Mouse (Mus musculus) testis, adult 2 months (tissue): ENCODE results near the gene Alad. TPM values are rescaled to one million over a fixed set of nuclear protein-coding genes. Genes with fewer than 3 reads are reported as not detected.

Experiments
- H3K27ac ChIP-seq: fragments of 200-500 bp; 2 replicates; pipeline ENCODE4 v1.5.1; 2012; ENCODE audit warnings: low read depth, low read length; ENCODE audit not compliant: control insufficient read depth, insufficient read depth
- H3K27me3 ChIP-seq: fragments of 200-500 bp; 2 replicates; pipeline ENCODE4 v1.6.1; 2012; ENCODE audit warnings: mild to moderate bottlenecking, low read length, moderate library complexity; ENCODE audit not compliant: control insufficient read depth, insufficient read depth
- H3K36me3 ChIP-seq: fragments of 200-500 bp; 2 replicates; pipeline ENCODE4 v1.6.1; 2012; ENCODE audit warnings: mild to moderate bottlenecking, low read length; ENCODE audit not compliant: control insufficient read depth, insufficient read depth
- H3K4me1 ChIP-seq: fragments of 200-500 bp; 2 replicates; pipeline ENCODE4 v1.6.1; 2012; ENCODE audit warnings: low read length; ENCODE audit not compliant: control insufficient read depth, insufficient read depth
- H3K4me3 ChIP-seq: fragments of 200-500 bp; 2 replicates; pipeline ENCODE4 v1.5.1; 2012; ENCODE audit warnings: low read depth, mild to moderate bottlenecking, low read length, moderate library complexity, mixed read lengths; ENCODE audit not compliant: control insufficient read depth
- CTCF ChIP-seq: fragments of 200-500 bp; IDR thresholded peaks from 2 replicates; pipeline ENCODE4 v1.5.1; 2012; ENCODE audit warnings: low read depth, mild to moderate bottlenecking, inconsistent platforms, low read length, moderate library complexity; ENCODE audit not compliant: control insufficient read depth, insufficient read depth, insufficient replicate concordance
- POLR2A ChIP-seq: fragments of 200-500 bp; IDR thresholded peaks from 2 replicates; pipeline ENCODE4 v1.6.1; 2012; ENCODE audit warnings: low read depth, mild to moderate bottlenecking, inconsistent platforms, low read length, moderate library complexity; ENCODE audit not compliant: control insufficient read depth
- polyA plus RNA-seq: library from polyadenylated mRNA; depleted of rRNA; stranded (reverse); fragments of >200 nt; gene quantifications from 2 replicates; pipeline ENCODE4 v1.2.3, GENCODE M21; 2012; rRNA removed

Gene Alad
- polyA plus RNA-seq, 1 experiment: 57.5 TPM

DNA sequence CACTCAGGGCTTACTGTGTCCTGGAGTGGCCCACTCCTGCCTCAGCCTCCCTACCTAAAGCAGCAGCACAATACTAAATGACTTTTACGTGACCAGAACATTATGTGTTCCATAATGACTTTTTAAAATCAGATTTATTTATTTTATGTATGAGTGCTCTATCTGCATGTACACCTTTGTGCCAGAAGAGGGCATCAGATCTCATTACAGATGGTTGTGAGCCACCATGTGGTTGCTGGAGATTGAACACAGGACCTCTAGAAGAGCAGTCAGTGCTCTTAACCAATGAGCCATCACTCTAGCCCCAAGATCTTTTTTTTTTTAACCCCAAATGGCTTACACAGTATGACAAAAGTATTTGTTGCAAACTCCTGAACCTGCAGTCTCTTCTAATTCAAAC is 51.6 kb downstream of the Alad start:
- no peak overlapping the region for H3K4me3 ChIP-seq
- TF ChIP-seq CTCF (no peak), POLR2A (no peak)
- H3K27ac ChIP-seq: no peak overlapping the region
- H3K4me1 ChIP-seq: no peaks in the 10 kb centered on the region
- peaks cover 4% of the 10 kb centered on the region for H3K36me3 ChIP-seq
- H3K27me3 ChIP-seq: no peaks in the 10 kb centered on the region

- no peak for TF ChIP-seq CTCF
Observed at GRCm38 (mm10) chr4:62463124-62463523, 56.6 kb downstream of the Alad start.

GRCm38 (mm10) chr4:62460348-62460747 is 59.4 kb downstream of the Alad start:
- TF ChIP-seq POLR2A (no peak), CTCF (no peak)
- Histone ChIP-seq H3K27ac (no peak overlapping the region), H3K4me3 (no peak overlapping the region), H3K27me3 (no peaks in the 10 kb centered on the region), H3K4me1 (no peaks in the 10 kb centered on the region), H3K36me3 (peaks cover 3% of the 10 kb centered on the region)

More at GRCm38 (mm10) chr4:62463124-62463523, 56.6 kb downstream of the Alad start:
- no peak overlapping the region for H3K4me3 ChIP-seq
- H3K36me3 ChIP-seq: peaks cover 5% of the 10 kb centered on the region
- no peak overlapping the region for H3K27ac ChIP-seq
- H3K4me1 ChIP-seq: no peaks in the 10 kb centered on the region
- H3K27me3 ChIP-seq: no peaks in the 10 kb centered on the region

Other genes starting within 250 kb of the Alad start
- gene Fkbp15, start 159.4 kb downstream of the Alad start, polyA plus RNA-seq: 6.1 and 6.5 TPM in 2 replicates
- gene Slc31a1, start 159.2 kb downstream of the Alad start, polyA plus RNA-seq: 14.4 and 18.1 TPM in 2 replicates
- 16.0 and 19.2 TPM in 2 replicates for gene Cdc26, start 111.3 kb downstream of the Alad start, polyA plus RNA-seq
- gene Prpf4, start 111.1 kb downstream of the Alad start, polyA plus RNA-seq: 9.2 and 9.6 TPM in 2 replicates
- gene Rnf183, start 84.7 kb downstream of the Alad start, polyA plus RNA-seq: 4.2 and 4.3 TPM in 2 replicates
- 202 and 208 TPM in 2 replicates for gene Wdr31, start 49.0 kb downstream of the Alad start, polyA plus RNA-seq
- gene Bspry, start 39.9 kb downstream of the Alad start, polyA plus RNA-seq: 443 and 501 TPM in 2 replicates
- gene Hdhd3, start 16.5 kb downstream of the Alad start, polyA plus RNA-seq: 5.9 and 7.0 TPM in 2 replicates
- 44.8 and 47.1 TPM in 2 replicates for gene Pole3, start 5.2 kb upstream of the Alad start, polyA plus RNA-seq
- gene 4933430I17Rik, start 5.5 kb upstream of the Alad start, polyA plus RNA-seq: 9.8 and 10.4 TPM in 2 replicates
- 65.5 and 75.4 TPM in 2 replicates for gene Rgs3, start 39.9 kb upstream of the Alad start, polyA plus RNA-seq